Mouse (Mus musculus) kidney, adult 18-20 months (tissue): ENCODE data around the gene Zdhhc23.
A peak's percentile ranks its signal among the peaks of the same experiment; 100 is the strongest.

Source experiments
- DNase-seq: peaks from one replicate; pipeline ENCODE4 v3.0.0; 2021

The Zdhhc23 gene

GRCm38 (mm10) chr16:43979328-43980109 lies at the start of gene Zdhhc23:
Zdhhc23 (minus strand) TSS chr16:43979791.
- peak; percentile 68 for DNase-seq

DNA sequence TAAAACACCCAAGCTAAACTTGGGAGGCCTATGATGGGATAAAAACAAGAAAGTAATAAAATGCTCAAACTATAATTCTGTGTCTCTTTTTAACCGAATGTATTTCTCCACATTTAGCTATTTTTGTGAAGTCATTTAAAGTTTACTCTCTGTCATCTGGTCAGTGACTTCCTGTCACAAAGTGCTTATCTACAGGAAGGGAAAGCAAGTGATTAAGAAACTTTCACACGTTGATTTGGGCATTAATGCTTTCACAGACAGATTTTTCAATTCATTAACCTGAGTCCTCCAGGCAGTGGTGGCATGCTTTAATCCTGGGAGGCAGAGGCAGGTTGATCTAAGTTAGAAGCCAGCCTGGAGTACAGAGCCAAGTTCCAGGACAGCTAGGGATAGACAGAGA lies 49.7 kb upstream of the Zdhhc23 start:
- no peak for DNase-seq

DNA sequence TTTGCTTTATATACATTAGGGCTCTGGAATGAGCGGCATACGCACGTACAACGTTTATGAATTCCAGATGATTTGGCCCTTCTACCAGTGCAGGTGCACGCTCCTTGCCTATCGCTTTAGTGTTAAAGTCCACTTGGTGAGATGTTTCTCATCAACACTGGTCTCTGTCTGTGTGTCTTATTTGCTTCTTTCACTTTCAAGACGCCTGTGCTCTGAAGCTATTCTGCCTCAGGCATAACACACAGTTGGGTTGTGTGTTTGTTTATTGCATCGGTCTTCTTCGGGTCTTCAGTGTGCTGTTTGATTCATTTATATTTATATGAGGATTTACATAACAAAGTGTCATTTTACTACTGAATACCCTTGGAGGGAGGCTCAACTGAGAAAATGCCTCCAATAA lies 47.2 kb upstream of the Zdhhc23 start:
- DNase-seq: no peak

DNA sequence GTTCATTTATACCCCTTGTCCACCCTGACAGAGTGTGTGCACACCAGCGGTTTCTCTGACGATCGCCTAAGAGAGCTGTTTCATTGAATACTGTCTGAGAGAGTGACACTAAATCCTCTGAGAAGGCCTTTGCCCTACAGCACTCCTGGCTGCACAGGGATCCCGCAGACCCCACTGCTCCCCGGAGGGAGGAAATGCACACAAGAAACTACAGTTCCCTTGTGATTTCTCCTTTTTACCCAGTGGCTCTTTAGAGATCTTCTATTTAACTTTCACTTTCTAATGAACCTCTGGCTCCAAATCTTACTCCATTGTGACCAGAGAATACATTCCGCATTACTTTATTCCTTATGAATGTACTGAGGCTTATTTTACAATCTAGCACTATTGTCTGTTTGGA lies 46.6 kb upstream of the Zdhhc23 start:
- peak; percentile 16 for DNase-seq

GRCm38 (mm10) chr16:44018986-44019548 lies 39.5 kb upstream of the Zdhhc23 start:
- DNase-seq: no peak

DNA sequence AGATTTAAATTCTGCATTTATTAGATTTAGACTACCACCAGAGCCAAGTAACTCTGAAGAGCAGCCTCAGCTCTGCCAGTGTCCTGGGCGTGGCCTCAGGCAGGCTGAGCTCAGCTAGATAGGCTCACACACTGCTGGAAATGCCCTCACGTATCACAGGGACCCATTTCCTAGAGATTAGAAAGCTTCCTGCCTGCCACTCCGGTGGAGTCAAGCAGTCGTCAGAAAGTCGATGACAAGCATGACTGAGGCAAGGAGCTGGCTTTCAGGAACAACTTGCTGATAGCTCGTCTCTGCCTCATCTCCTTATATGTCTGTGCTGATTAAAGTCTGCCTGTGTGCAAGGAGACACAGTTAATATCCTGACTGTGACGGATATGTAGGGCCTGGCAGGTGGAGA lies 38.8 kb upstream of the Zdhhc23 start:
- DNase-seq: no peak

DNA sequence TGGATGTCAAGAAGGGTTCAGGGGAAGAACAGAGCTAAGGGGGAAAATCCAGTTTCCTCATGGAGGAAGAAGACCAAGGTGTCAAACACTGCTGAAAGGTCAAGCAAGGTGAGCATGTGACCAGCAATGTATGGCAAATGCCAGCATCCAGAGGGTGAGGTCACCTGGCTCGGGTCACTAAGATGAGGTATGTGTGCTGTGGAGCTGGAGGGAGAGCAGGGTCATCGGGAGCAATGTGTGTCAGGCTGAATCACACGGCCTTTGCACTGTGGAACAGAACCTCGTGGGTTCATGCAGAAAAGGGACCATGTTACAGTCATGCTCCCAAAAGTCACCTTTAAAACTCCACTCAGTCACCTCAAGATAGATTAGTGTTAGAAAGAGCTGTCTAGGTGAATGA lies 38.1 kb upstream of the Zdhhc23 start:
- no peak for DNase-seq

DNA sequence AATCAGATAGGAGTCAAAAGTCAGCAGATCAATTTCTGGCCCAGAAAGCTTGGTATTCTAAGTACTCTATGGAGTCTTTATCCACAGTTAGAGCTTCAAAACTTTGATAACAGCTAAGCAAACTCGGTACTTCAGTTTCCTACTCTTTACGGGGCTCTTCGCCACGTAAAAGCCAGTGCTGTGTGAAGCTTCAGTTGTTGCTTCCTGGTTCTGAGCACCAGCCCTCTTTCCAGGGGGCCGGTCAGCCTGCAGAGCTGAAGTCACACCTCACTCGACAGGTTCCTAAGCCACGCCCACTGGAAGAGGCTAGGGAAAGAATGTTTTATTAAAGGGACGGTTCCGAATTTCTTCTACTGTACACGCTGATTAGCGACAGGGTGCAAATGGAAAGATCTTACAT lies 36.6 kb upstream of the Zdhhc23 start:
- peak; percentile 75 for DNase-seq

- no peak for DNase-seq
Measured at GRCm38 (mm10) chr16:44015416-44016158, 36.0 kb upstream of the Zdhhc23 start.

- DNase-seq: no peak
Measured at GRCm38 (mm10) chr16:44011010-44011409, 31.4 kb upstream of the Zdhhc23 start.

GRCm38 (mm10) chr16:44002086-44002485 lies 22.5 kb upstream of the Zdhhc23 start:
- DNase-seq: no peak

GRCm38 (mm10) chr16:43999541-43999940 lies 19.9 kb upstream of the Zdhhc23 start:
- no peak for DNase-seq

GRCm38 (mm10) chr16:43999111-43999510 lies 19.5 kb upstream of the Zdhhc23 start:
- DNase-seq: no peak

DNA sequence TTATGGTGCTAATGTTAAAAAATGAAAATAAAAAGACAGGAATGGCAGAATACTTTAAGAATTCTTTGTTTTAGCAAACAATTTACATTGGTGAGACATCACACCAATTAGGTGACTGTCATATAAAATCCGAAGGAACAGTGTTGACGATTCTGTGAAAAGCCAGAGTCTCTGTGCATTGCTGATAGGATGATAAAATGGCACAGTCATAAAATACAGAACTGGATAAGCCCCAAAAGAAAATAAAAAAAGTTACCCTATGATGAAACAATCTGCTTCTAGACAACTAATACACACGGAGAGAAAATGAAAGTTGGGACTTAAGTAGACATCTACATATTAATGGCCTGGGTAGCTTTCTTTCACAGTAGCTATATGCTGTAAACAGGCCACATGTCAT lies 15.0 kb upstream of the Zdhhc23 start:
- DNase-seq: no peak

DNA sequence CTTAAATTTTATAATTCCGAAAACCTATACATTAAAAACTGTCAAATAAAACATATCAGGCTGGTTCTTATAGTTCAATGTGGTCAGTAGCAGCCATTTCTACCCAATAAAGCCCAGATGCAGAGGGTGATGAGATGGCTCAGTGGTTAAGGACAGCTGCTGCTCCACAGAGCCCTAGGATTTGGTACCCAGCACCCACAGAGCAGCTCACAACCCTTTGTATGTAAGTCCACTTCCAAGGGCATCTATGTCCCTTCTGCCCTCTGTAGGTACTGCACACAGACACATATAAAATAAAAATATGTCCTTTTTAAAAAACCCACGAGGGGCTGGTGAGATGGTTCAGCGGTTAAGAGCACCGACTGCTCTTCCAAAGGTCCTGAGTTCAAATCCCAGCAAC lies 6.7 kb upstream of the Zdhhc23 start:
- DNase-seq: no peak

DNA sequence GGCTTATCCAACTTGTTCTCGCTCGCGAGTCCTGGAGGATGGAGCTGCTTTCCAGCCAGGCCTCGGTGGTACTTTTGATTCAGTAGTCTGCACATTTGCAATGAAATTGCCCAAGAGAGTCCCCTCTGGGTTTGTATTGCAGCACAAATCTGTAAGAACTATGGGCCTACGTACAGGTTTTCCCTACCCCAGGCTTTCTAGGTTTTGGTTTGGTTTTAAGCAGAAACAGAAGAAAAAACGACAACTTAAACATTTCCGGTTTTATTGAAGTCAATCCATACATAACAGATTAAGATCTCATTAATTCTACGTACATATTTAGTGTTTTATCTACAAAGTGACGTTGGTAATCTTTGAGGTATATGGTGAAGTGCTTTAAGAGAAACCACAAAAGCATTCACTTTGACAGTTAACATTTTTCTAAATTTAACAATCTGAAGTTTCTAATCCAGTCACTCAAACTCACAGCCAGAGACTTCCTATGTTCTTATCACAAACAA lies 569 bp upstream of the Zdhhc23 start:
- no peak for DNase-seq

DNA sequence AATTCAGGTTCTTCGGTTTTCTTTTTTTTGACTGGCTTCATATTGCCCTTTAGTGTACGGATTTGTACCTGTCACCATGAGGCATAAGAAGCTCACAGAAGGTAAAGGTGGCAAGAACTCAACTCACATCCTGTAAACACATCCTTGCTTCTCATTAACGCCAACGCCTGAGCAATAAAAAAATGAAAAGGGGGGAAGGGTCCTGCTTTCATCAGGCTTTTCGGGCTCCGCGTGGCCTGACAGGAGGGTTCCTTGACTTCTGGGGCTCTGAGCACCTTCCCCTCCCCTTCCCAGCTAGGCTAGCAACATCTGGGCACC lies 622 bp downstream of the Zdhhc23 start:
- DNase-seq: no peak

DNA sequence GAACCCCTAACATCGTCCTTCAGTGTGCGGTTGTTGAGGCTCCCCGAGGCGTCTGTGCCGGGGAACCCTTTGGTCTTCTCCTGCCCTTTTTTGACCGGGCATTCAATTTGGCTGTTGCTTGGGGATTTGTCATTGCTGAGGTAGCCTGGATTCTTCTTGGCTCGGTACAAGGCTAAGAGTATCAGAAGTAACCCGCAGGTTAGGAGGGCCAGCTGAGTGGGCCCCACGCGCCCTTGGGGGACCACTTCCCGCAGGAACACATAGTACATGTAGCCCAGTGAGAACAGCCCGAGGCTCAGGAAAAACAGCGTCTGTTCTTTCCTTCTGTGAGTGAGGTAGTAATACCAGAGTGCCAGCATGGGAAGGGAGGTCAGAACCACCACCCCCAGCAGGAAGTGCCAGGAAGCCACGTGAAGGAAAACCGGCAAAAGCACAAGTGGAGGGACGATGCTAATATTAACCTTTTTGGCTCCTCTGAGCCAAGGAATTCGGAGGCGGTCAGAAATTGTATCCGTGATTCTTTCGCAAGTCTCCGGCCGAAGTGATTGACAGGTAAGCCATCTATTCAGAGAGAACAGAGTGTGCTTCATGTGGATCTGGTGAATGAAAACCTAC lies 5.9 kb downstream of the Zdhhc23 start:
- no peak for DNase-seq

DNA sequence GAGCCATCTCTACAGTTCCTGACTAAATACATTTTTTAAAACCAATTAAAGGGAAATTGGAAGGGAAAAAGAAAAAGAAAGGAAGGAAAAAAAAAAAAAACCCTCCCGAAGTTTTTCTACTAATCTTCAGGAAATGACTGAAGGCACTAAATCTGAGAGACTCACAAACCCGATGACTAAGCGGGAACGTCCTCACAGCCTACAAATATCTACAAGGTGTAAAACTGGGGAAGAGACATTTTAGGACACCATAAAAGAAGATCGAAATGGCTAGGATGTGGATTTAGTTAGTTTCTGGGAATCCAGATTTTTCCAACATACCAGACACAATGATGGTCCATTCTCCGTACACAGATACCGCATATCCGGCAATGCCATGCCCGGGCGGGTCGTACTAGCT lies 6.4 kb downstream of the Zdhhc23 start:
- no peak for DNase-seq

- DNase-seq: no peak
Measured at GRCm38 (mm10) chr16:43972391-43972790, 7.2 kb downstream of the Zdhhc23 start.

GRCm38 (mm10) chr16:43971741-43972140 lies 7.8 kb downstream of the Zdhhc23 start:
- no peak for DNase-seq

- no peak for DNase-seq
Measured at GRCm38 (mm10) chr16:43971189-43971588, 8.4 kb downstream of the Zdhhc23 start.

- DNase-seq: no peak
Measured at GRCm38 (mm10) chr16:43970426-43970825, 9.2 kb downstream of the Zdhhc23 start.
